Mouse (Mus musculus) stomach, postnatal 0 days (tissue): ENCODE measurements around the gene Rpl22l1.

Source experiments
- CTCF ChIP-seq: IDR thresholded peaks from 2 replicates; pipeline ENCODE4 v1.5.1; 2016; ENCODE audit warnings: antibody characterized with exemption, low read depth, mild to moderate bottlenecking, moderate library complexity
- EP300 ChIP-seq: optimal IDR thresholded peaks from 2 replicates; pipeline ENCODE3; 2016; ENCODE audit warnings: antibody characterized with exemption

- no peak for TF ChIP-seq CTCF
- TF ChIP-seq EP300, result no peak
Observed at GRCm38 (mm10) chr3:28826272-28826671, 21.0 kb downstream of the Rpl22l1 start.
